Mouse (Mus musculus) embryo, embryonic 9.5 days (tissue): ENCODE data around the gene Axl.

ENCODE experiments used
- DNase-seq: peaks from one replicate; pipeline ENCODE4 v3.0.0-alpha.2; 2017; ENCODE audit errors: extremely low spot score

Axl gene

DNA sequence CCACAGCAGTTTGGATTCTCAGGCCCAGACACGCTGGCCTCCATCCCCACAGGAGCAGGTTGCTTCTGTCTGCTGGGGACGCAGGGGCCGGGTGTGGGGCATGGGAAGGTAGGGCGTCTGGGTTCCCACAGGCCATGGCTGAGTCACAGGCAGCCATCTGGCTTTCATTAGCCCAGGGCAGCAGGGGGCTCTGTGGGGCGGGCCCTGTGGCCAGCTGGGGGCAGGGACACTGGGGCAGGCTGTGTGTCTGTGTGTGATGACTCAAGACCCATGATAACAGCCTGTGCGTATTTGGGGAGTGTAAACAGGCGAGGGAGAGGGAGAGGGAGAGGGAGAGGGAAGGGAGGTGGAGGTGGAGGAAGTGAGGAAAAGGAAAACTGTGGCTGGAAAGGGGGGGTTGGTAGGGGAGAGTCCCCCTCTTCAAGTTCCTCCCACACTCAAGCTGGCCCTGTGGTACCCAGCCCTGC, 76.7 kb downstream of the Axl start:
- DNase-seq, result peak; percentile 74

DNA sequence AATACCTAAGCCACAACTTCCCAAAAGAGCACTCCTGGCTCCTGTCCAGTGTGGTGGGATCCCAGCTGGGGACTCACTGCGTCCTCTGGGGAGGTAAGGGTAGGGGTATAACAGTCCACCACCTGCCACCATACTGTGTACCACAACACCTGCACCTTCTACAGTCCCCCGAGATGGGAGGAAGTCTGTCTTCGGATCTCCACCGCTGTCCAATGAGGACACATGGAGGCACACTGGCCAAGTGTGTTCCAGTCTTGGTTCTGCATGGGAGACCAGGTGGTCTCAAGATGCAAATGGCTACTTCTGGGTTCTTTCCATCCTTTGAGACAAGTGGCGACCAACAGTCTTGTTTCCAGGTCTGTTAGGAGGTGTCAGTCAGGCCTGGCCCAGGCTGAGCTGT, 77.3 kb downstream of the Axl start:
- no peak for DNase-seq

DNA sequence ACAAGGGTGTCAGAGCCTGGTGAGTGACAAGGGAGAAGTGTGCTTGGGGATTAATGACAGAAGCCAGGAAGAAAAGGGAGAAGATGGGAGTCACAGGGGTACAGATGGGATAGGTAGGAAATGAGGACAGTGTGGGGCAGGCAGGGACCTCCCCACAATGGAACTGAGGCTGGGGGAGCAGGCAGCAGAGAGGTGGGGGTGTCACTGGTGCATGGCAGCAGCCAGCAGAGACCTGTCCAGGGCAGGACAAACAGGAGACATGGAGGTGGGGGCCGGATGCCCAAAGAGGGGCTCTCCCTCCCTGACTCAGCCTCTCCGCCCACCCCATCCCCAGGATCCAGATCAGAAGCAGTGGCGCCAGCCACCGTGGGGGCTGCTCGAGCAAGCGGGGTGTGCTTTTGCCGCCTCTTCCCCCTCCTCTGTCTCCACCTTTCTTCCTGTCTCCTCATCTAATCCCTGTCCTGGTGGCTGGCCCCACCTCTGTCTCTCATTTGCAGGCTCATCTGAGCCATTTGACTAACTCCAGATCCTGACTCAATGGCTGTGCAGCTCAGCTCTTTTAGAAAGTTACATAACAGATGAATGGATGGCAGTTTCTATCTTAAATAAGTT, 77.9 kb downstream of the Axl start:
- DNase-seq, result peak; percentile 38

DNA sequence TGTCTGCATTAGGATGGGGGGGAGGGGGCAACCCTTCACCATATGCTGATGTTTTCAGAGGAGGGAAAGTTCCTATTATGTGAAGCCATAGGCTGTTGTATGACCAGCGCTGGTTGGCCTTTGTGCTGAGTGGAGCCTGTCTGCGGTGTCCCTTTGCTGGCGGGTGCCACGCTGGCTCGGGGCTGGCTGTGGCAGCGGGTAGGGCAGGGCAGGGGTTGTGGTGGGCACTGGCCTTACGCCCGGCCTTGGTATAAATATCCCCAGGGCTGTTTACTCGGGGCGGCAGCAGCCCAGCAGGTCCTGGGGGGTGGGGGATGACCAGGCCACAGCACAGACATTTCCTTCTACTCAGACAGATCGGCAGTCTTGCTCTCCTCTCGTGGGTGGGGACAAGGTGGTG, 78.5 kb downstream of the Axl start:
- DNase-seq, result no peak

DNA sequence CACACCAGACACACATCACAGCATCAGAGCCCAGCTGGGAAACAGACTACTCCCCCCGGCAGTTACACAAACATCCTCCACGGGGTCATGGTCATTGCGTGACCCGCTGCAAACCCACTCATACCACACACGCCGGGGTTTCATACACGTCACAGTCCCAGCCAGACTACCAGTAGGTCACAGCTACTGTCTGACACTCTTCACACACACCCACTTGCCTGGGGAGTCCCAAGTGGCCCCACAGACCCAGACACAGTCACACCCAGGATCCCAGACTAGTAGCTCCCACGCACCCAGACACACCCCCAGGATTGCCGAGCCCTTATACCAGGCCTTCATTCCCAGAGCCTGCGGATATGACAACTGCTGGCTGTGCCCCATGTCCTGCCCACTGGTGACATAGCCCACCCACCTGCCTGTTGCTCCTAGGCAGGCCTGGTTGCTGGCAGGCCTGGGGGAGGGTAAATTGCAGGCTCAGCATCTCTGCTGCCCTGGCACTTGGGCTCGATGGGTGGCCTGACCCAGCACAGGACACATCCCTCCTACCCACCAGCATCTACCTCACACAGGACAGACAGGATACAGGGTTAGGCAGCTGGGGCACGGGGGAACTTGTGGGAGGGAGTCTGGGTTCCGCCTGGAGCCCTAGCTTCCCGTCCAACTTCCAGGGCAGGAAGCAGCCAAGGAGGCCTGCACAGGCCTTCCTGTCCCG, 80.8 kb downstream of the Axl start:
- no peak for DNase-seq
